Mouse (Mus musculus) stomach, postnatal 0 days (tissue): ENCODE data around the gene Acbd3.

Experiments
- CTCF ChIP-seq: IDR thresholded peaks from 2 replicates; pipeline ENCODE4 v1.5.1; 2016; ENCODE audit warnings: antibody characterized with exemption, low read depth, mild to moderate bottlenecking, moderate library complexity
- EP300 ChIP-seq: optimal IDR thresholded peaks from 2 replicates; pipeline ENCODE3; 2016; ENCODE audit warnings: antibody characterized with exemption

- TF ChIP-seq CTCF (no peak), EP300 (no peak)
Observed at GRCm38 (mm10) chr1:180777289-180777659, 51.4 kb downstream of the Acbd3 start.
